Mouse (Mus musculus) hindbrain, embryonic 16.5 days (tissue): ENCODE data around the gene Dip2a. TPM values are rescaled to one million over a fixed set of nuclear protein-coding genes. Genes with fewer than 3 reads are reported as not detected.
A peak's percentile ranks its signal among the peaks of the same experiment; 100 is the strongest.

Experiments used
- ATAC-seq: fragments of 200-750 bp; cut with Nextera tagmentation; 2 replicates; pipeline ENCODE4 v1.8.0; 2017; ENCODE audit warnings: moderate TSS enrichment, moderate library complexity
- H3K27ac ChIP-seq: fragments of 300-500 bp; sonication (generic); 2 replicates; pipeline ENCODE4 v1.5.1; 2014; ENCODE audit warnings: low read depth, mild to moderate bottlenecking, control low read depth, low read length, moderate library complexity
- H3K27me3 ChIP-seq: fragments of 300-500 bp; sonication (generic); replicated peaks from 2 replicates; pipeline ENCODE4 v1.6.1; 2014; ENCODE audit warnings: low read length; ENCODE audit not compliant: control insufficient read depth, insufficient read depth
- H3K36me3 ChIP-seq: fragments of 300-500 bp; sonication (generic); 2 replicates; pipeline ENCODE4 v1.6.1; 2014; ENCODE audit warnings: mild to moderate bottlenecking, low read length, moderate library complexity, mixed read lengths; ENCODE audit not compliant: control insufficient read depth, insufficient read depth
- H3K4me1 ChIP-seq: fragments of 300-500 bp; sonication (generic); 2 replicates; pipeline ENCODE4 v1.6.1; 2014; ENCODE audit warnings: low read depth, low read length; ENCODE audit not compliant: control insufficient read depth, insufficient read depth
- H3K4me2 ChIP-seq: fragments of 300-500 bp; sonication (generic); 2 replicates; pipeline ENCODE4 v1.6.1; 2014; ENCODE audit warnings: mild to moderate bottlenecking, low read length, control low read depth, moderate library complexity
- H3K4me3 ChIP-seq: fragments of 300-500 bp; sonication (generic); 2 replicates; pipeline ENCODE4 v1.5.1; 2014; ENCODE audit warnings: mild to moderate bottlenecking, low read length, control low read depth, moderate library complexity
- H3K9ac ChIP-seq: fragments of 300-500 bp; sonication (generic); 2 replicates; pipeline ENCODE4 v1.6.1; 2014; ENCODE audit warnings: low read depth, mild to moderate bottlenecking, control low read depth, low read length, moderate library complexity
- H3K9me3 ChIP-seq: fragments of 300-500 bp; sonication (generic); 2 replicates; pipeline ENCODE4 v1.6.1; 2014; ENCODE audit warnings: mild to moderate bottlenecking, low read length, moderate library complexity; ENCODE audit not compliant: control insufficient read depth
- WGBS: fragments of 180-500 bp; shearing (Covaris S2); extraction: QIAGEN DNeasy Blood & Tissue Kit; methylation state at CpG from one replicate; pipeline ENCODE4 v1.1.7; 2014; 5-methylcytosine and 5-hydroxymethylcytosine counted together
- polyA plus RNA-seq: library from polyadenylated mRNA; unstranded; fragments of >200 nt; fragmentation: Nextera tagmentation; extraction: Ambion mirVana; gene quantifications from 2 replicates; pipeline ENCODE4 v1.2.1, GENCODE M21; 2015

Gene Dip2a
- polyA plus RNA-seq, 1 experiment from 2014 or later: 18.0 TPM

GRCm38 (mm10) chr10:76245106-76245505 is 100.0 kb downstream of the Dip2a start:
- H3K4me2 ChIP-seq: no peak overlapping the region
- no peak for ATAC-seq
- no peaks in the 10 kb centered on the region for H3K9me3 ChIP-seq
- 84% methylated on average over 2 of the region's 2 CpGs for WGBS
- H3K4me1 ChIP-seq: 0 out of 2 replicates have a peak, but pooled peaks cover 3% of the 10 kb centered on the region
- H3K4me3 ChIP-seq: no peak overlapping the region
- H3K9ac ChIP-seq: no peak overlapping the region
- no peaks in the 10 kb centered on the region for H3K27me3 ChIP-seq
- H3K27ac ChIP-seq: no peak overlapping the region
- H3K36me3 ChIP-seq: no peaks in the 10 kb centered on the region

- Histone ChIP-seq H3K4me3 (no peak overlapping the region), H3K36me3 (no peaks in the 10 kb centered on the region), H3K27me3 (no peaks in the 10 kb centered on the region), H3K4me2 (no peak overlapping the region), H3K4me1 (peaks cover 20% of the 10 kb centered on the region), H3K9me3 (no peaks in the 10 kb centered on the region), H3K27ac (no peak overlapping the region), H3K9ac (no peak overlapping the region)
- WGBS: 77% methylated on average over 4 of the region's 4 CpGs
- ATAC-seq: no peak
These were observed 105.7 kb downstream of the Dip2a start for GRCm38 (mm10) chr10:76239401-76239800.

- under 1% methylated on average over 47 of the region's 47 CpGs for WGBS
- peak within 1 kb of the TSS; percentile 74 for H3K4me2 ChIP-seq
- peak; percentile 98 for ATAC-seq
- no peaks in the 10 kb centered on the region for H3K36me3 ChIP-seq
- H3K9me3 ChIP-seq: no peaks in the 10 kb centered on the region
- peak within 1 kb of the TSS; percentile 91 for H3K27ac ChIP-seq
- peaks cover 21% of the 10 kb centered on the region for H3K4me1 ChIP-seq
- H3K27me3 ChIP-seq: no peaks in the 10 kb centered on the region
- peak within 1 kb of the TSS; percentile 89 for H3K9ac ChIP-seq
- peak within 1 kb of the TSS; percentile 74 for H3K4me3 ChIP-seq
These were observed 107.5 kb downstream of the Dip2a start, which contains the start of gene Prmt2 for GRCm38 (mm10) chr10:76237341-76238225. Prmt2 (minus strand) TSS chr10:76237865.

- no peak for ATAC-seq
- Histone ChIP-seq H3K27ac (no peak overlapping the region), H3K36me3 (peaks cover 7% of the 10 kb centered on the region), H3K4me1 (peaks cover 3% of the 10 kb centered on the region; the same call in 1 of the 2 replicates), H3K27me3 (no peaks in the 10 kb centered on the region), H3K9me3 (no peaks in the 10 kb centered on the region), H3K4me2 (no peak overlapping the region), H3K9ac (no peak overlapping the region), H3K4me3 (no peak overlapping the region)
- WGBS: 72% methylated on average over 1 of the region's 1 CpGs
These were observed 115.5 kb downstream of the Dip2a start for GRCm38 (mm10) chr10:76229627-76230026.

- no peak overlapping the region for H3K9ac ChIP-seq
- H3K4me3 ChIP-seq: no peak overlapping the region
- no peaks in the 10 kb centered on the region for H3K27me3 ChIP-seq
- H3K4me1 ChIP-seq: no peaks in the 10 kb centered on the region
- no peak overlapping the region for H3K27ac ChIP-seq
- WGBS: 94% methylated on average over 11 of the region's 11 CpGs
- H3K4me2 ChIP-seq: no peak overlapping the region
- no peak for ATAC-seq
- H3K9me3 ChIP-seq: no peaks in the 10 kb centered on the region
- peaks cover 29% of the 10 kb centered on the region for H3K36me3 ChIP-seq
These were observed 119.1 kb downstream of the Dip2a start for GRCm38 (mm10) chr10:76225944-76226343.

- 89% methylated on average over 9 of the region's 9 CpGs for WGBS
- Histone ChIP-seq H3K4me3 (no peak overlapping the region), H3K9ac (no peak overlapping the region), H3K27ac (no peak overlapping the region), H3K4me1 (no peaks in the 10 kb centered on the region), H3K9me3 (peaks cover 2% of the 10 kb centered on the region; the same call in 1 of the 2 replicates), H3K4me2 (no peak overlapping the region), H3K27me3 (no peaks in the 10 kb centered on the region), H3K36me3 (peaks cover 75% of the 10 kb centered on the region)
- no peak for ATAC-seq
These were observed 126.9 kb downstream of the Dip2a start for GRCm38 (mm10) chr10:76218240-76218639.

GRCm38 (mm10) chr10:76217056-76217455 is 128.0 kb downstream of the Dip2a start:
- H3K9me3 ChIP-seq: peaks cover 2% of the 10 kb centered on the region; the same call in 1 of the 2 replicates
- peaks cover 76% of the 10 kb centered on the region for H3K36me3 ChIP-seq
- H3K4me3 ChIP-seq: no peak overlapping the region
- H3K4me2 ChIP-seq: no peak overlapping the region
- no peak overlapping the region for H3K9ac ChIP-seq
- WGBS: 98% methylated on average over 17 of the region's 17 CpGs
- H3K27ac ChIP-seq: no peak overlapping the region
- no peaks in the 10 kb centered on the region for H3K4me1 ChIP-seq
- ATAC-seq: no peak; the same call in 1 of the 2 replicates
- no peaks in the 10 kb centered on the region for H3K27me3 ChIP-seq

GRCm38 (mm10) chr10:76214161-76214560 is 130.9 kb downstream of the Dip2a start:
- Histone ChIP-seq H3K36me3 (peaks cover 80% of the 10 kb centered on the region), H3K27ac (no peak overlapping the region), H3K27me3 (no peaks in the 10 kb centered on the region), H3K4me1 (no peaks in the 10 kb centered on the region), H3K4me3 (no peak overlapping the region), H3K9me3 (peaks cover 2% of the 10 kb centered on the region; the same call in 1 of the 2 replicates), H3K4me2 (no peak overlapping the region), H3K9ac (no peak overlapping the region)
- ATAC-seq: no peak
- 92% methylated on average over 4 of the region's 4 CpGs for WGBS

- Histone ChIP-seq H3K4me1 (no peaks in the 10 kb centered on the region), H3K4me3 (no peak overlapping the region), H3K27ac (no peak overlapping the region), H3K9me3 (peaks cover 2% of the 10 kb centered on the region; the same call in 1 of the 2 replicates), H3K4me2 (no peak overlapping the region), H3K36me3 (peaks cover 74% of the 10 kb centered on the region), H3K9ac (no peak overlapping the region), H3K27me3 (no peaks in the 10 kb centered on the region)
- 94% methylated on average over 6 of the region's 6 CpGs for WGBS
- ATAC-seq: no peak
These were observed 133.0 kb downstream of the Dip2a start for GRCm38 (mm10) chr10:76212121-76212520.
